Mouse (Mus musculus) cerebellum, adult 11 months (tissue): ENCODE measurements around the gene Slc39a11.

Experiments used
- DNase-seq: peaks from one replicate; pipeline ENCODE4 v3.0.0; 2022

The Slc39a11 gene

DNA sequence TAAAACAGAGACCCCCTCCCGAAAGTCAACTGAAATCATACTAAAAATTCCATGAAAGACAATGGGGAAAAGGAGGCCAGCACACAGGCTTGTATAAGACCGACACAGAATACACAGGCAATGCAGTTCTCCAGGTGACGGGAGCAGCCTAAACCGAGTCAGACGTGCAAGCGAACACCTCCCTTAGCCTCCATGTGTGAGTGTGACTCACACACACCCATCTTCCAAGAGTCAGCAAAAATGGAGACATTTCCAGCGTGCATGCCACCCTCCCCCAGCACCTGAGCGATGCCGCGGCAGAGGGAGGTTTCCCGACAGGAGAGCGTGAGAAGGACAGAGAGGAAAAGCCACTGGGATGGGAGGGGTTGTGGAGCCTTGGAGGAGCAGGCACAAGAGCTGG, 258.2 kb downstream of the Slc39a11 start:
- DNase-seq, result no peak

DNA sequence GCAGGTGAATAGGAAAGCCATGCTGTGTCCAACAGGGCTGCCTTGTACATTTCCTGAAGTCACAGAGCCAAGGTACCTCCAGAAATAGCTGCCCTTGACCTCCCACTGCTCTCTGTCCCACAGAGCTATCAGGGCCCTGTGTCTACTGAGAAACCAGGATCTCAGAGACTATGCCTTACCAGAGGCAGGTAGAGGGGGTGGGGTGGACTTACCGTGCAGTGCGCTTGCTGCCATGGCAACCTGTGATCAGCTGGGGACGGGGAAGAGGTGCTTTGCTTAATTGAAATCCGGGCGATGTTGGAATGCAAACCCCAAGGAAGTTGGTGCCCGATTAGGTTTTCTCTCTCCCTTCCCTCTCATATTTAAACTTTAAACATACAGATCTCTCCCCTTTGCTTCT, 260.2 kb downstream of the Slc39a11 start:
- no peak for DNase-seq

DNA sequence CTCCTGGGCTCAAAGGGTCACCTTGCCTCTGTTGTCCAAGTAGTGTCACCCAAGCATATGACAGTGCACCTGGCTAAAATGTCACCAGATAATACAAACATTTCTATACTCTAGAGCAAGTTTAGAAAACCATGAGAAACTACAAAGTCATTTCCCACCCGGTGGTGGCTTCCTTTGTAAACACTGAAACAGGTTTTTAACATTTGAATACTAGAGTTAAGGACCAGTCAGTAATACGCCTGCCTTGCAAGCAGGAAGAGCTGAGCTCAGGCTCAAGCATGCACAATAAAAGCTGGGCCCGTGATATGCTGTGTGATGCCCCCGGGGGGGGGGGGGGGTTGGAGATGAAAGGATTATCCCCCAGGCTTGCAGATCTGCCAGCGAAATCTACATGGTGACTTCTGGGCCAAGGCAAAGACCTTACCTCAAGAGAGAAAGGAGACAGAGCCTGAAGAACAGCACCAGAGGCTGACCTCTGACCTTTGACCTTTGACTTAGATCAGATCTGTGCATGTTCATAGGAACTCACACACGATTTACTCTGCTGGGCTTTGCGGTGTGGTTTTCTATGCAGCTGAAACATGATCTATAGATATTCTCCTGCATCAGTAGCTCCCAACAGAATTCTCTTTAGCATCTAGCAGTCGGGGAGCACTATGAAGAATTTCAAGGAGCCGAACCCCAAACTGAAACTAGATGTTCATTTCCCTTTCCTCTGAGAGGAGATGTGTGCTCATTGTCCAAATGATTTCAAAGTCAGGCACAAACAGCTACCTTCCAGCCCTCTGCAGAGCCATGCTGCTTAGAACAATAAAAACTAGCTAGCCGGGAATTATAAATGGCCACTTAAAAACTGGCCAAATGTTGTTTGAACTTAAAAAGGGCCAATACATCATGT, 267.0 kb downstream of the Slc39a11 start:
- DNase-seq, result no peak

DNA sequence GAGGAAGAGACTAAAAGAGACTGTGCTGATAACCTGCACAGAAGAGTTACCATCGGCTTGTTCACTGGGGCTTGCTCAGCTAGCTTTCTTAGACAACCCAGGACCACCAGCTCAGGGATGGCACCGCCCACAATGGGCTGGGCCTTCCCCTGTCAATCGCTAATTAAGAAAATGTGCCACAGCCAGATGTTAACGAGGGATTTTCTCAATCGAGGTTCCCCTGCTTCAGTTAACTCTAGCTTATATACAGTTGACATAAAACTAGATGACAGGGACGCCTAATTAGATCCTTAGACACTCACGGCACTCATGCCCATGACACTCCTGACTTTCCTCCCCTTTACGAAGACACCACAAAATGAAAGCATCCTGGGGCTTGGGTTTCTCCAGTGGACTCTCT, 268.3 kb downstream of the Slc39a11 start:
- DNase-seq, result no peak

DNA sequence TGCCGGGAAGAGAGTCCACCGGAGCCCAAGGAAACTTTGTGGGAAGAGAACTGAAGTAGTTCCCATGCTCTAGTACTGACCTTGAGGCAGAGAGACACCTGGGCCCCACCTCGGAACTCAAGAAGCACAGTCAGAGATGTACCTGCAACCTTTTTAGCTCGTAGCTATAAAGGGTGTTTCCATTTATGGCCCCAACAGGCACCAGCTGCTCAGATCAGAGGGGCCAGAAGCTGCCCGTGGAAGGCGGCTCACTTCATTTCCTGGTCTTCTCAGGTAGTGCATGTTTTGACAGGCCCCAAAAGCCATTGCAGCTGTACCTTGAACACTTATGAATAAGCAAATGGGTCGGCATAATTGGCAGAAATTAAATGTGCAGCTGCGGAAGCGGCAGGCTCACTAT, 271.0 kb downstream of the Slc39a11 start:
- no peak for DNase-seq

DNA sequence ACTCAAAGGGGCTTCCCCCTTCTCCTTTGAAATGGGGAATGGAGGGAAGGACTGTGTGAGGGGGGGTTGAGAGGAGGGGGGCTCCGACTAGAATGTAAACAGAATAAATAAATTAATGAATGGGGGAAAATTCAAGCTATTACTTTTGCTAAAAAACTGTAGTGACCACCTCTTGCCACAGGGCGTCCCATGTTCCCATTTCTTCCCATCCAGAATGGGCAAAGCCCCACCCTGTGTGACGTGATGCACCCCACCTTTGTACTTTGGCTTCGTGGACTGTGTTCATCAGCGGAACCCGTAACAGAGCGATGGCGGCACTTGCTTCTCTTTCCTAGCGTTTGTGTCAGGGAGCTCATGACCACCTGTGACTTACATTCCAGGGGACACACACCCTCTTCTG, 273.8 kb downstream of the Slc39a11 start:
- no peak for DNase-seq

DNA sequence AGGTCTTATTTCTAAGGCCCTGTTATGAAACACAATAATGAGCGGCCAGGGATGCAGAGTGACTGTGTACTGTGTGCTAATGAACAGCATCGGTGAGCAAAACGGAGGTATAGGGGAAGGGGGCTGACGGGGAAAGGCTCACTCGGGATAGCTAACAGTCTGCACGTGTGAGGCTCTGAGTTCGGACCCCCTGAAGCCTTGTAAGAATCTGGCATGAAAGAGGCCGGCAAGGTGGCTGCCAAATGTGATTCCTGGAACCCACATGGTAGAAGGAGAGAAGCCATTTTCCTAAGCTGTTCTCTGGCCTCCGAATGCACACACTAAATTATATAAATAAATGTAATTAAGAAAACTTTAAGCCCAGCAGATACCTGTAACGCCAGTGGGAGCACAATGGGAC, 276.0 kb downstream of the Slc39a11 start:
- DNase-seq, result no peak

DNA sequence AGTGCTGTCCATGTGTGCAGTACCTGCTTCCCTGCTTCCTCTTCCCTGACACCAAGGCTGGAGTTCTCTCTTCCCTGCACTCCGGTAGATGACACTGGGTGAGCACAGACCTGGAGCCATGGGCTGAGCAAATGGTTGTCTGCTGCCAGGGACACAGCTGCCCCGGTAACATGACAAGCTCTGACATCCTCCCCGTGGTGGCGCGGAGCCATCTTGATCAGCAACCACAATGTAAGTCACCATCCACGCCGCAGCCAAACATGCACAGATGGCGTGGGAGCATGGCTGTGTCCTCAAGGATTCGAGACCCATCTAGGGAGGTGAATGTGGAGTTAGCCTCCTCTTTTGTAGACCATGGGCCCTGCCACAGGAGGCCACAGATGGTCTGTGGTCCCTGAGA, 276.5 kb downstream of the Slc39a11 start:
- no peak for DNase-seq

DNA sequence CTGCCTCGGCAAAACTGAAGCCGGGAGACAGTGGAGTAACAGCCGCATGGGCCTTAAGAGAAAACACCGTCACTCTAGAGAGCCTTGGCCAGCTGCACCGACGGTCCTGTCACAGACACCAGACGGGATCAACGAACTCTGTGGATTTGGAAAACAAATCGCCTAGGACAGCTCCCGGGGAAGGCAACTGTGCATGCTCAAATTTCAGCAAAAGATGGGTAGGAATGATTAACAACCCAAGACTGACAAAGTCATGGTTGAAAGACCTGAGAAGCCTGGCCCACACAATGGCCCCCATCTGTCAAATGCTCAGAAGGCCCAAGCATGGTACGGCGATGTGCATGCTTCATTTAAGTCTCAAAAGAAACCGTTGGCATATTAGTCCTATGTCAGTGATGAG, 281.8 kb downstream of the Slc39a11 start:
- DNase-seq, result no peak

DNA sequence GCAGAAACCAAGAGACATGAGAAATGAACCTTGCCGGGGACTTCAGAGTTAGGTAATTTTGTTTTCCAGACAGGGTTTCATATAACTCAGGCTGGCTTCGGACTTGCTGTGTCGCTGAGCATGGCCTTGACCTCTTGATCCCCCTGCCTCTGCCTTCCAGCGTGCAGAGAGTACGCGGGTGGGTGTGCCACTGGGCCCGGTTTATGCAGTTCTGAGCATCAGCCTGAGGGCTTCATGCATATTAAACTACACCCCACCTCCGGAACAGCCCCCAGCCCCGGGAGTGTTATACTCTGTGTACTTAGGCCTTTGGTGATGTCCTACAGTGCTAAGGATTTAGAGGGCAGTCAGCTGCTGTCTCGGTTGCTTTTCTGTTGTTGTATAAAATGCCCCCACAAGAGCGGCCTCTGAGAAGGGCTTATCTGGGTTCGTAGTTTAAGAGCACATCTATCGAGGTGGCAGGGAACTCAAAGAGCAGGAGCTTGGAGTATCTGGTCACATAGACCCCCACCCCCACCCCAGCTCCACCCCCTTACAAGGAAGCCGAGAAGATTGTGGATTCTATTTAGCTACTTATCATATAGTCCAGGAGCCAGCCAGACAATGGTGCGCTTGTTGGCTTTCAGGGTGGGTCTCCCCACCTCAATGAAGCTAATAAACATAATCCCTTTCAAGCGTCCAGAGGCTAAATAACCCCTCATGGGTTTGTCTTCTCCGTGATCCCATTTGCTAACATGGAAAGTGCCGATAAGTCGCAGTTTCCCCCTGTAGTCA, 283.4 kb downstream of the Slc39a11 start:
- no peak for DNase-seq

DNA sequence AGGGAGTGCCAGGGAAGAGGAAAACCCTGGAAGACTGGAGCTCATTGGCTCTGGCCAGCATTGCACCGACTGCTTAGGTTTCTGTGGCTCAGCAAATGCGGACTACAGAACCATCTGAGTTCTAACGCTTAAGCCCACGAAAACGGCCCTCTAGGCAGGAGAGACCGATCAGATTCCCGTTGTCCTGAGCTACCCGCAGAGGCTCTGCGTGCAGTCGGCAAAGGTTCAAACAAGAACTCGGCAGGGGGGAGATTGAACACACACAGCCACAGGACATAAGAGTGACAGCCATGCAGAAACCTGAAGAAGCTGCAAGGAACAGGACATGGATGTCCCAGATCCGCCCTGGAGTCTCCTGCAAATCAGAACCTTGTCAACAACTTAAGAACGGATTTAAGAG, 286.1 kb downstream of the Slc39a11 start:
- DNase-seq, result no peak

DNA sequence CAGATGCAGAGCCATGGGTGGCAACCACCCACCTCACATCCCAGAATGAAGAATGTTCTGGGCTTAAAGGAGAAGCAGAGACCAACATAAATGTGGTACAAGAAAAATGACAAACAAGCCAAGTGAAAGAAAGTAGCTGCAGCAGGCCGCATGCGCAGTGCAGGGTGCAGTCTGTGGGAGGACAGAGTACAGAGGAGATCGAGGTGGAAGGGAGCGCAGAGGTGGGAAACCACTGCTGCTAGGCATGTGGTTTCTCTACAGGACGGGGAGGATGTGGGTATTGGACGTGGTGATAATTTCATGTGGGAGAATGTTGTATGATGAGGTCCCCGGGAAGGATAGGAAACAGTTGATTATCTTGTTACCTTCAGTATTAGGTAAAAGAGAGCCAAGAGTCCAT, 287.3 kb downstream of the Slc39a11 start:
- no peak for DNase-seq

DNA sequence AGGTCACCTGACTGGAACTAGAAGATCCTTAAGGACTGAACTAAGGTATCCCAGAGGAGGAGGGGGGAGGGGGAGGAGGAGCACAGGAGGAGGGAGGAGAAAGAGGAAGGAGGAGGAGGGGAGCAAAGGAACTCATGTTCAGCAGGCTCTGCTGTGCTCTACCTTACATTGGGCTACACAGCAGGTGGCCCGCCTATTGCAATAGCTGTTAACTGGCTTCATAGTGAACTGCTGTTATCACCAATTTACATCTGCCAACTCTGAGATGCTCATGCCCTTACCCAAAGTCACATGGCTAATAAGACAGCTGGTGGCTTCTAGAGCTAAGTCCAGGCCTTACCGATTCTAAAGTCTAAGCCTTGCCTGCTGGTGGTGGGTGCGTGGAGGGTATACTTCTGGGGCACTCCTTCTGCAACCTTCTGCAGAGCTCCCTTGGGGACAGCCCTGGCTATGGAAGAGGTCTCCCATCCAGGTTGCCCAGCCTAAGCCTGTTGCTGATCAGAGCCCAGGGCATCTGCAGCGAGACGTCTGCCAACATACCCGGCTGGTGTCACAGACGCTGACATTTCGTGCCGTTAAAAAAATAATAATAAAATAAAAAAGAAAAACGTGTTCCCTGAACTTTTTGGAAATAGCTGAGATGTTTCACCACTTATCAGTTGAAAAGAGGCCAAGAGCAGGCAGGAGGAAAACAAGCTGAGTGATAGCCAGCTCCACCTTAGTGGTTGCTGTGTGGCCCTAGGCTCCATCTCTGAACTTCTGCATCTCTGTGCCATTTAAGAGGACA, 289.6 kb downstream of the Slc39a11 start:
- no peak for DNase-seq

DNA sequence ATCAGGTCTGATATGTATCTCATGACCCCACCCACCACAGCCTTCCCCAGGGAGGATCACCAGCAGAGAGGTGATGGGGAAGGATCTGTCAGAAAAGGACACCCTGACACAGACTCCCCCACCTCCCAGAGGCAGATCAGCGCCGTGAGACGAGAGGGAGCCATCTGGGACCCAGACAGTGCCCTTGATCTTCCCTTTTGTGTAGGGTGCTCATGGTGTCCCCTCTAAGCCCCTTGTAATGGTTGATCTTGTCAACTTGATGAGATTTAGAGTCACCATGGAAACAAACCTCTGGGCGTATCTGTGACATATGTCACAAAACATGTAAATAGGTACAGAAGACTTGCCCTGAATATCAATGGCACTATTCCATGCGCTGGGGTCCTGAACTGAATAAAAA, 293.9 kb downstream of the Slc39a11 start:
- no peak for DNase-seq

DNA sequence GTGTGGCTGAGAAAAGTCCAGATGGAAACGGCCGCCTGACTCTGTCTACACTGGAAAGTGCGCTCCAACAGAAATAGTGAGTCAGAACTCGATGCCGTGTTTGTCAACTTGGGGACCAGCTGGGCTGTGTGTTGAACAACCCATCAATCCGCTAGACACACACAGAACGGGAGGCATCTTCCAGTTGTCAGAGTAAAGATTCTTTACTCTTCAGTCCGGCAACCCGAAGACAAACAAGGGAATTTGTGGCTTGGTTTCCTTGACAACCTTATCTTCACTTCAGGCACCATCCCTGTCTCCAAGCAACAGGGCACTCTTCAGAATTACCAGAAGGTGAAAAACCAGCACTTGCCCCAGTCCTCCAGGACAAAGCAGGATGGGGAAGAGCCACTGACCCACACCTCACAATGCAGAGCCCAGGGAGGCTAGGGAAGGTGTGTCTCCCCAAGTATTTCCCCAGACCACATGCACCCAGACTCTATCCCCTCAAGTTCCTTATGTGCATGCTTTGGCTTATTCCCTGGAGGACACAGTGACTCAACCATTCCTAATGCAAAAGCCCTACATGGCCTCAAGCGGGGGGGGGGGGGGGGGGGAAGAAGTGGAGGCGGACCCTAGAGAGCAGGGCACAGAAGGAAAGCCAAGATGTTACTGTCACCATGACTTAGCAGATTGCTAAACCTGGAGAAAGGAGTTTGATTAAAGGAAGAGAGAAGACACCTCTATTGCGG, 297.6 kb downstream of the Slc39a11 start:
- DNase-seq, result no peak

DNA sequence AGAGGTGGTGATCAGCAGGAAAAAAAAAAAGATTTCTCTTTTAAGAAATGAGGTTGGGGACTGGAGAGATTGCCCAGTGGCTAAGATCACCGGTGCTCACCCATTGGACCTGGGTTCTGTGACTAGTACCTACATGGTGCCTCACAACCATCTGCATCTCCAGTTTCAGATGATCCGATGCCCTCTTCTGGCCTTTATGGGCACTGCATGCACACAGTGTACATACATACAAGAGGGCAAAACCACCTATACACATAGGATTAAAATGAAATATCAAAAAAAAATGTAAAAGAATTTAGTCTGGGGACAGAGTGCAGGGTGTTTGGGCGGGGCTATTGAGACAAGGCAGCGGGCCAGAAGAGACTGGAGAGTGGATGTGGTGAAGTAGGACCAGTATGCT, 299.3 kb downstream of the Slc39a11 start:
- DNase-seq, result no peak

DNA sequence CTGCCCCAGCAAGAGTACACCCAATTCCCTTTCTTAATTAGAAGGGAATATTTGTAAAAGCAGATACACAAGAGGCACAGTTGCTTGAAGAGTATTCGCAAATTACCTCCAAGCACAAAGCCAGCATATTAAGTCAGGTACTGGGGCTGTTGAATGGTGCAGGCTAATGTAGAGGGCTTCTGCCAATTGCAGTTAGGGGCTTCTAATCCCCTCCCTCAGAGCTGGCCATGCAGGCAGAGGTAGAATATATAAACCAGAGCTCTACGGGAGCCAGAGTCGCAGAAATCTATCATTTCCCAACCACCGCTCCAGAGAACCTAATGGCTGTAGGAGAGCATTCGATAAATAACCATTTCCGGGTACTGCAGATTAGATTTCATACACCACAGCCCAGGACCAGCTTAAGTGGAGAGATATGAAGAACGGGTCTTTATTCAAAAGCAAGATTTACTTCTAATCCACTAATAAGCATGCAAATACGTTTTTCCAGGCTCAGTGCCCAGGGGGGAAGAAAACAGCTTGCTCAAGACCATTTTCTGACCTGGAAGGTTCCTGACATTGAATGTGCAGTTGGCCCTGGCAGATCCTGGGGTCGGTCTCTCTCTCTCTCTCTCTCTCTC, 302.9 kb downstream of the Slc39a11 start:
- no peak for DNase-seq

DNA sequence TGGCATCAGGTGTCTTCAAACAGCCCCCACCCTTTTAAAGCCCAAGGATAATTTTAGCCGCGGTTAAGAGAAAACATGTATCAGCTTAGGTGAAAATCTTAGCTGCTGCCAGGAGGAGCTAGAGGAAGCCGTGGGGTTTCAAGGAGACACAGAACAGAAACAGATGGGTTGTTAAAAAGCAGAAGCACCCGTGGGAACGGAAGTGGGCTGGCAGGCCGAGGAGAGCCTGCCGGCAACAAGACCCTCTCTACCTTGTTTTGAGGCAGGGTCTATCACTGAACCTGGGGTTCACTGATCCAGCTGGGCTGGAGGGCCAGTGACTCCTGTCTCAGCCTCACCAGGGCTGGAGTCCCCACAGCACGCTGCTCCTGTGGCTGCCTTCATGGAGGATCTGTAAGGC, 310.1 kb downstream of the Slc39a11 start:
- no peak for DNase-seq

DNA sequence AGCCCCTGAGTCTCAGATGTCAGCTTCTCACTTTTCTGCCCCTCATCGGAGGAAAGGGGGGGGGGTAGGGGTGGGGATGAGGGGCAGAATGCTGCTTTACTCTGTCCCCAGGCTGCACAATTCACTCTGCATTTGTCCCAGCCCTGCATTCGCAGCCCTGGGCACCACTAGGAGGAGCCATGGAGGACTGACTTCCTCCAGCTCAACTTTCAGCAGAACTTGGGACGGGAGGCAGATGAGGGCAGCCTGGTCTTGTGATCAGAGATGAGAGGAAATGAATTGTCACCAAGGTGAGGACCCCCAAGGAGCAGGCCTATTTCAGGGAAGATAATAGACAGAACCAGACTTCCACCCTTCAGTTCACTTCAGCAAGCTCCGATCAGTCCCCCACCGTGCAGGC, 311.3 kb downstream of the Slc39a11 start:
- DNase-seq, result no peak

DNA sequence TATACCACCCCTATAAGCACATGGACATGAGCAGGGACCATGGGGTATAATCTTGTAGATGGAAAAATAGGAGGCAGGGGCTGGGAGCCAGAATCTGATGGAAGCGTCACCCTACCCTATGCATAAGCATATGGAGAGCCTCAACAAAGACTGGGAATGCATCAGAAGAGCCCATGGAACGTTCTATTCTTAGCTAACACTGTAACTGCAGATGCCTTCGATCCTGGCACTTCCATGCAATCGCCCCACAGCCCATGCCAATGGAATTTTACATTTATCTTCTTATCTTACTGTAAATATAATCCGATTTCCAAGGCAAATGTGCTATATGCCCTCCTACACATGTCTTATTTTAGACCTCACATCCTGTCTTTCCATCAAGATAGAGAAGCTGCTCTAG, 314.2 kb downstream of the Slc39a11 start:
- no peak for DNase-seq

DNA sequence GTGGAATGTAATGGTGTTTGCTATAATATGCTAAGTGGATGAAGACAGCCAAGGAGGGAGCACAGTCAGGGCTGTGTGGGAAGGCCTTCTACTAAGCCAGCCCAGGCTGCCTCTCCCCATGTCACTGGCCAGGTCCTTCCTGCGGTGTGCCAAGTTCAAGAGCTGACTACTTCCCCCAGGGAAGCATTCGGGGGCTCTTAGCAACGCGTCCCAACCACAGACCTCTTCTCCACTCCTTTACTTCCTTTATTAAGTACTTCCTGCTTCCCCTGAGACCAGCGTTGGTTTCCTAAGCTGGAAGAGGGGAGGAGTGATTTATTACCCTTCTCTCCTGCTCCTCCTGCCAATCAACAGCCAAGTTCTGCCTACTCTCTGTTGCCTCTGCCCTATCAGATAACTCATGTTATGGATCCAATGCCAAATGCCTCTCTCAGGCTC, 315.4 kb downstream of the Slc39a11 start:
- DNase-seq, result no peak

DNA sequence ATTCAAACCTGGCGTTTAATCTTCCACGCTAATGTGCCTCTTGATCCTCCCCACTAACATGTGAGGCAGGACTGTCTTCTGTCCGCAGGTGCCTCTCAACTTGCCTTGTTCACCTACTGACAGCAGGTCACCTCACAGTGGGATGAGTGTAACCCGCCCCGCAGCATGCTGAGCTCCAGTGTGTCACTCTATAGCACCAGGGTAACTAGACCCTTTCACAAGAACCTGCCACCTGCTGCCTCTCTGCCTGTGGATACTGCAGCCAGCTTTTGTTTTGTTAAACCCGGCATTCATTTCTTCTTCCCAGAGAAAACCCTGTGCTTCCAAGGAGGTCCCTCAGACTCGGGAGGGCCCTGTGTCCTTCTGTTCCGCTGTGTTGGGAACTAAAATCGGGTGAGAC, 316.3 kb downstream of the Slc39a11 start:
- DNase-seq, result no peak
